9 mouse cellular contexts compared by ENCODE assay signal in genomic region chr6:120114698-120115097, GRCm38 (mm10). TPM values are rescaled to one million over a fixed set of nuclear protein-coding genes. Genes with fewer than 3 reads are reported as not detected.
DNase-seq lines count a peak whose midpoint lies in the region; ATAC-seq and TF ChIP-seq lines count a peak whose summit lies in the region.
"Had no signal": no experiment of that assay in that cellular context is flagged by ENCODE, and none has a peak within 500 bp of the region (broad histone marks: within the 10 kb centered on the region; RNA-seq: fewer than 3 reads in every experiment).

No protein-coding gene starts in this region.

- TF ChIP-seq CTCF in heart, adult 2 months (IDR thresholded peaks at IDR 0.05), result no peak

- H3K36me3 ChIP-seq in heart, adult 2 months (ENCODE audit: control insufficient read depth, insufficient read depth, low read length), result peaks cover 13% of the 10 kb centered on the region
- H3K36me3 ChIP-seq in kidney, embryonic 16.5 days (ENCODE audit: insufficient read depth, low read length), result no peaks in the 10 kb centered on the region
- H3K36me3 ChIP-seq: neural tube, embryonic 12.5 days had no signal

- no peaks in the 10 kb centered on the region for H3K27me3 ChIP-seq in heart, adult 2 months (ENCODE audit: control insufficient read depth, insufficient read depth, low read length)
- H3K27me3 ChIP-seq in kidney, embryonic 16.5 days (ENCODE audit: insufficient read depth, low read length), result no peaks in the 10 kb centered on the region
- H3K27me3 ChIP-seq: neural tube, embryonic 12.5 days had no signal

- no peak for ATAC-seq in kidney, embryonic 16.5 days (ENCODE audit: low FRiP score, low TSS enrichment)
- no peak for ATAC-seq in monocyte, adult 5-6 weeks (replicated peaks; ENCODE audit: insufficient number of reproducible peaks, low FRiP score, low TSS enrichment, poor library complexity, severe bottlenecking)

- WGBS in heart, adult 2 months, result under 1% methylated on average over 7 of the region's 7 CpGs
- WGBS in kidney, embryonic 16.5 days, result 17% methylated on average over 7 of the region's 7 CpGs

- peak overlapping the region; percentile 28 for H3K4me3 ChIP-seq in heart, adult 2 months
- H3K4me3 ChIP-seq in kidney, embryonic 16.5 days (ENCODE audit: low read length), result no peak overlapping the region
- H3K4me3 ChIP-seq: neural tube, embryonic 12.5 days had no signal

- peak; percentile 93 for TF ChIP-seq EP300 in heart, adult 2 months (IDR thresholded peaks at IDR 0.05; ENCODE audit: insufficient read depth, low read depth, low read length)

- TF ChIP-seq POLR2A in heart, adult 2 months (IDR thresholded peaks at IDR 0.05; ENCODE audit: insufficient read depth, low read depth, low read length), result peak; percentile 55; the same call in 1 of the 2 replicates

- peaks cover 28% of the 10 kb centered on the region for H3K4me1 ChIP-seq in heart, adult 2 months (ENCODE audit: control insufficient read depth, insufficient read depth, low read length)
- peaks cover 20% of the 10 kb centered on the region; the same call in 1 of the 2 replicates for H3K4me1 ChIP-seq in kidney, embryonic 16.5 days (ENCODE audit: insufficient read depth, low read length)

- peak overlapping the region; percentile 93 for H3K27ac ChIP-seq in heart, adult 2 months
- H3K27ac ChIP-seq in kidney, embryonic 16.5 days (ENCODE audit: low read length), result peak overlapping the region; percentile 86
- H3K27ac ChIP-seq: neural tube, embryonic 12.5 days had no signal

- H3K4me2 ChIP-seq in kidney, embryonic 16.5 days (replicated peaks; ENCODE audit: low read depth, low read length), result peak overlapping the region; percentile 10; the same call in 1 of the 2 replicates
- H3K4me2 ChIP-seq: neural tube, embryonic 12.5 days had no signal

- peak; percentile 29 for DNase-seq in embryo, embryonic 10.5 days (ENCODE audit: low spot score)
- DNase-seq in embryo, embryonic 9.5 days (ENCODE audit: extremely low spot score), result no peak
- peak; percentile 77 for DNase-seq in adrenal gland, postnatal 10 days
- peak; percentile 80 to 89 for DNase-seq in heart, adult 2 months
- DNase-seq in lung, postnatal 14 days, result peak; percentile 74
- DNase-seq in urinary bladder, postnatal 36 days (ENCODE audit: low spot score in 2 of 2), result peak; percentile 64 to 78

- H3K9ac ChIP-seq in heart, adult 2 months (ENCODE audit: low read depth, low read length), result peak overlapping the region; percentile 44
- 0 out of 2 replicates have a peak overlapping the region, but pooled peaks have one; percentile 26 for H3K9ac ChIP-seq in kidney, embryonic 16.5 days (replicated peaks; ENCODE audit: low read length)
- H3K9ac ChIP-seq: neural tube, embryonic 12.5 days had no signal

- intact Hi-C loops in heart, adult 2 months (cut with DNase I), result loop anchor here (1.0 to 2.0 kb wide), 3 partner anchors 31 to 76 kb away; partner anchors contain the start of gene Wnk1

- H3K9me3 ChIP-seq in kidney, embryonic 16.5 days (ENCODE audit: low read length), result no peaks in the 10 kb centered on the region
- H3K9me3 ChIP-seq: neural tube, embryonic 12.5 days had no signal

- H3K79me2 ChIP-seq in heart, adult 2 months (replicated peaks; ENCODE audit: control insufficient read depth, insufficient read depth, low read length), result no peaks in the 10 kb centered on the region

RNA-seq across cellular contexts. Expression of gene Ninj2, which starts 21.5 kb away (rescaled TPM):
- not detected for total RNA-seq in adrenal gland, postnatal 10 days (2021)
- total RNA-seq in heart, adult 2 months (2021), result not detected
- not detected in 2 replicates for polyA plus RNA-seq in heart, adult 2 months (2012; rRNA removed)
- 0.19 TPM in 1 of 2 replicates, not detected in the other for polyA plus RNA-seq in kidney, embryonic 16.5 days (2015; fragmentation: Nextera tagmentation; extraction: Ambion mirVana)
- 1.4 TPM in 1 of 3 replicates, not detected in the others for total RNA-seq in monocyte, adult 5-6 weeks (2017)
- polyA plus RNA-seq: neural tube, embryonic 12.5 days had no signal
